Mouse (Mus musculus): ENCODE measurements at regions not wholly inside any gene's neighbourhood (a gene's known extent, or its start where the extent isn't known, plus 50 kb on each side); places are given as distances from the start of the nearest gene placed in this dataset.
"Not testable (repeated sequence)": the region's sequence is repeated elsewhere in the genome, so short reads cannot be mapped to it uniquely, and the experiment has no call there.

GRCm38 (mm10) chr17:83997778-83998177 lies 150.0 kb upstream of the Haao start:
- DNase-seq (ENCODE audit: extremely low read depth, low read depth): no peak

DNA sequence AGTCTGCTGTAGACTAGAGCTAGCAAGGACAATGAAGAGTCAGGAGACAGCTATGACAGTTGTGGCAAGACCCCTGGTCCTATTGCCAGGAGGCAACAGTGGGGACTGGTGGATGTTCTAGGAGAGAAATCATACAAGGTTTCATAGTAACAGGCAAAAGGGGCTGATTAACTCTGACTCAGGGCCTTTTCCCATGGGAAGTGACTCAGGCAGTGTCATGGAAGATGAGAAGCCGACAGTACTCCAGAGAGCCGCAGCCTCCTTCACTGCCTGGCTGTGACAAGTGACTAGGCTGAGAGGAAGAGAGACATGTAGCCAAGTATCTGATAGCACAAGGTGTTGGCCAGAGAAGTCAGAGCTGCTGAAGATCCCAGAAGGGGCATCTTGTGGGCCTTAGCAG lies 145.3 kb upstream of the Haao start:
- no peak for DNase-seq (ENCODE audit: extremely low read depth, low read depth)

DNA sequence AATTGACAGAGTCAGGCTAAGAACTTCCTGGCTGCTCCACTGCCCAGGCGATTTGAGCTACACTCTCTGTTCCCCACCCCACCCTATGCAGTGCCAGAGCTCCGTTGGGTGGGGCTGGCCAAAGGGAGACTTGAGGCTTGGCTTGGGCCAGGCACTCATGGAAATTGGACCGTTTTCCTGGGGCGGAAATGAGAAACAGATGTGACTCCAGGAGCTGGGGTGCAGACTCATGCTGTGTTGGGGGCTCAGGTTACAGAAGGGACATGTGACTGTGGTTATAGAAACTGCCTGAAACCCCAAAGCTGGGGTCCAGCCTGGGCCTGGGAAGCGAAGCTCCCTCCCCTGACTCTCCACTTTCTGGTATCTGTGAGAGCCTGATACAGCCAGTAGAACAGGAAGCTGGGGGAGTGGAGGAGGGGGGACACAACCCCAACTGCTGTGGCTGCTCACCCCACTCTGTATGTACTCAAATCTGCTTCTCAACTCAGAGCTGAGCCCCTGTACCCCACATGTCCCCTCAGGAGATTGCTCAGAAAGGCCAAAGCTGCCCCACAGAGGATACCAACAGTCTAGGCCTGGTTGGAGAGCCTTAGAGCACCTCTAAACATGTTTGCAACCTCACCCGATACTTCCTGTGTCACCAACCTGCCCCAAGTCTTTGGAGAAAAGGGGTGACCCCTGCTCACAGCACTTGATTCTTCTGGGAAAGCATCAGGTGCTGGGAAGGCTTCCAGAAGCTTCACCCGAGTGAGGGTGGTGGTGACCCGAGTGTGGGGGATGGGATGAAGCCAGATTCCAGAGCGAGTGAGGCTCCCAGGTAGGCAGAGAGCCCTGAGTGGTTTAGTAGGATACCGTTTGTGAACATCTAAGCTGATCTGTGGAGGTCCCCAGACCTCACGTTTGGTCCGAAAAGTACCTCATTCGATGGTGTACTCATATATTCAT lies 142.9 kb upstream of the Haao start:
- DNase-seq (ENCODE audit: extremely low read depth, low read depth): no peak

DNA sequence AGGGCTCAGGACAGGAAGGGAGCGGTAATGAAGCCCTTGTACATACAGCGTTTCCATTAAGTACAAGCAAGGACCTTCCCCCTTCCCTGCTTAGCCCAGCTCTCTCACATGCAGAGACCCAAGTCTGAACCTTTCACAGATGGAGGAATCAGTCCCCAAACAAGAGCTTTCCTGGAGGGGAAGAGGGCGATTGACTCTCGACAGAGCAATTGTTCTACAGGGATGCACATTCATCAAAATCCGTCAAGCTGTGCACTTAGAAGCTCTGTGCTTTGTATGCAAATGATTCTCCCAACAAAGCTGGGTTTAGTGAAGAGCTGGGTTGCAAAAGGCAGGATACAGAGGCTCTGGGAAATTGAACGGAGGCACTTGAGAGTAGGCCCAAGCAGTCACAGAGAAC lies 141.1 kb upstream of the Haao start:
- no peak for DNase-seq (ENCODE audit: extremely low read depth, low read depth)

DNA sequence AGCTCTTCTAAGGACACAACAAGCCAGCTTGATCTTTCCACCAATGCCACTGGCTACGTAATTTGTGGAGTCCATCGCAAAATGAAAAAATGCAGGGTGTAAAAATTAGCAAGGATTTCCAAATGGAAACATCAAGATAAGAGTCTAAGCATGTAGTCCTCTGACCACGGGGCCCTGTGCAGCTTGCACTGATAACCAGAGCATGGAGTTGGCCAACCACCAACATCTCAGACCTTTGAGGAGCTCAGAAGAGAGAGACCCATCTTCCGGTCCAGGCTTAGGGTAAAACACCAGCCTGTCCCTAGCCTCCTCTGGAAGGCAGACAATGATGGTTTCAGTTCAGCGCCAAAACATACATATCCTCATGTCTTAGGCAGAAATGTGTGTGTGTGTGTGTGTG lies 140.4 kb upstream of the Haao start:
- DNase-seq (ENCODE audit: extremely low read depth, low read depth): no peak

- no peak for DNase-seq (ENCODE audit: extremely low read depth, low read depth)
These were observed 139.9 kb upstream of the Haao start for GRCm38 (mm10) chr17:83987683-83988082.

DNA sequence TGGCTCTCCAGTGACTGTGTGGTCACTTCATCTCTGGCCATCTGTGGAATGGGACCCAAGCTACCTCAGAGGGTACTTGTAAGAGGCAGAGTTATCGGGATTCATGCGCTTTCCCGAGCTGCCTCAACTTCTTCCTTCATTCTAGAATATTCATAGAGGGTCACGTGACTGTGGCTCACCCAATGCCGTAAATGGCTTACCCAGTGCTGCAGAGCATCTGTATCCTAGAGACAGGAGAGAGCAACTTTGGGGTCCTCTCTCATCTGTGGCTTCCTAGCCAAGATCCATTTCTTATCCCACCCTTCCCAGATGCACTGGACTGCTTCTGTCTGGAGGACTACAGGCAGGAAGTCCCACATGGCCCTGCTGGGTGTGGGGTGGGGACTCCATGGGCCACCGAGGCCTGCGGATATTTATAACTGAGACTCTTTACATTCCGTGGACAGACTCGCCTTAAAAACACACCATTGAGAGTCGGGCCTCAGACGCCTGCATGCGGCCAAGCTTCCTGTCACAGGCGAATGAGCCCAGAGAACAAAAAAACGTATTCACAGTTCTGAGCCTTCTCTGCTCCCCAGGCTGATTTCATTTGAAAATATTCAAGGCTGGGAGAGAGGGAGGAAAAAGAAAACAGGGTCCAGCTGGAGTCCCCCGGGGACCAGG lies 138.3 kb upstream of the Haao start:
- DNase-seq (ENCODE audit: extremely low read depth, low read depth): no peak

- DNase-seq (ENCODE audit: extremely low read depth, low read depth): no peak
These were observed 137.6 kb upstream of the Haao start for GRCm38 (mm10) chr17:83985333-83985790.

DNA sequence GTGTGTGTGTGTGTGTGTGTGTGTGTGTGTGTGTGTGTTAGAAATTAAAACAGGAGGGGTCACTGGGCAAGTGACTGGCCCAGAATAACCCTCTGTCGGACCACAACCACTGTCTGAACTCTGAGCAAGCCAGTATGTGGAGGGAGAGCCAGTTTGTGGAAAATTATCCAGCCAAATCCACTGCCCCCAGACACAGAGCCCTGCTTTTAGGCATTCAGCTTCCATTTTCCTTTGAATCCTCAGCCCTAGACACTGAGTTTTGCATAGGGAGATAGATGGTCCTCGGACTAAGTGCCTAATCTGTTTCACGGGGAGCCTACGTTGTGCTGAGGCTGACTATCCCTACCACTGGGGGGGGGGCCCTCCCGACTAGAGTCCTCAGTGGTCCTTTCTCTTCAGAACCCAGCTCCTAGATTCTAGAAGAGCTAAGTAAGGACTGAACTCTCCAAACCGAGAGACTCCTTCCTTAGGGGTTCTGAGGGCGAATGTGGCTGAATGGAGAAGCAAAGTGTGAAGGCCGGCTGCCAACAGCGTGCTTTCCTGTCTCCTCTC lies 136.2 kb upstream of the Haao start:
- DNase-seq (ENCODE audit: extremely low read depth, low read depth): no peak

- no peak for DNase-seq (ENCODE audit: extremely low read depth, low read depth)
These were observed 135.5 kb upstream of the Haao start for GRCm38 (mm10) chr17:83983070-83983836.

DNA sequence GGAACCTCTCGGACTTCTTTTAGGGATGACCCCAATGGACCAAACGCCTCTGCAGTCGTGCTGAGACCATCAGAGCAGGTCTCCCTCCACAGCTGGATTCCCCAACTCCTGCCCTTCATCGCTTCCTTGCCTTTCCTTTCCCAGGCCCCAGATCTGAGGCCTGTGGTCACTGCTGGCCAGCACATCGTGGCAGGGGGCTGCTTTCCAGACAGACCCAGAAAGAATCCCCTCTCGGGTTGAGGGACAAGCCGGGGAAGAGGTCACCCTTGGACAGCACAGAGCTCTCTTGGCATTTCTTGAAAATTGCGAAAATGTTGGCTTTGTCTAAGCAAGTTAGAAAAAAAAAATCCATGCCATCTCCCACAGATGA lies 134.9 kb upstream of the Haao start:
- DNase-seq (ENCODE audit: extremely low read depth, low read depth): no peak

DNA sequence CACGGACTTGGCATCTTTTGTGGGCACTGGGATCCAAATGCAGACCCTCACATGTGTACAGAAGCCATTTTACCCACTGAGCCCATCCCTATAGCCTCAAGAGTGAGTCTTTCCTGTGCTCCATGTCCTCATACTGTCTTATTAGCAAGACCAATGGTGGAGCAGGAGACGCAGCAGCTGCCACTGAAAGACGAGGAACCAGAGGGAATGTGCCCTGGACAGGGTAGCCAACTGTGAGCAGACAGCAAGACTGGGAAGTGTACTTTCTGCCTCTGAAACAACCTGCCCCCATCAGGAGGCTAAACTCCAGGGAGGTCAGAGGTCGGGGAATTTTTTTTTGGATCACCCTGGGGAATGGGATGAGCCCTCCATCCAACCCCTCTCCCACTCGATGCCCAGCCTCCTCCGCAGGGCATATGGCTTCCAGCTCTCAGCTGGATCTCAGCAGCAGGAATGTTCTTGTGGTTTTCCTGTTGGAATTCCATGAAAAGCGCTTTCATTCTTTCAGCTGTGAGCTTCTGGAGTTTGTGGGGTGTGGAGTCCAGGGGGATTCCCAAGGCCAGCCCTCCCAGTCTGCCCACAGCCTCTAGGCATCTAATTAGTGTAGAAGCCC lies 131.2 kb upstream of the Haao start:
- no peak for DNase-seq (ENCODE audit: extremely low read depth, low read depth)

DNA sequence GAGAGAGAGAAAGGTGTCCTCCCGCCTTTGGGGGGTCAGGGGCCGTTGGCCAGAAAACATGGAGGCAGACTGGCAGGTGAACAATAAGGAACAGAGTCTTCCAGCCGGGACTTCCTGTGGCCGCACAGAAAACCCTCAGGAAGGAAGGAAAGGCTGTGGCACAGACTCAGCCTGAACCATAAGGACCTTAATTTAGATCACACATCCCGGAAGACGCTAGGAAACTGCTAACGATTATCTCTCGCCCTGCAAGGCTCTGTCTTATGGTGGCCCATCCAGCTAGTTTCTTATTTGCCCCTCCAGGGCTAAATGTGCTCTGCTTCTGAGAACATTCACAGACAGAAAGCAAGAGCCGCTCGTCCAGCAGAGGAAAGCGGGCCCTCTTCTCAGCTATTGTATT lies 130.0 kb upstream of the Haao start:
- DNase-seq (ENCODE audit: extremely low read depth, low read depth): no peak

DNA sequence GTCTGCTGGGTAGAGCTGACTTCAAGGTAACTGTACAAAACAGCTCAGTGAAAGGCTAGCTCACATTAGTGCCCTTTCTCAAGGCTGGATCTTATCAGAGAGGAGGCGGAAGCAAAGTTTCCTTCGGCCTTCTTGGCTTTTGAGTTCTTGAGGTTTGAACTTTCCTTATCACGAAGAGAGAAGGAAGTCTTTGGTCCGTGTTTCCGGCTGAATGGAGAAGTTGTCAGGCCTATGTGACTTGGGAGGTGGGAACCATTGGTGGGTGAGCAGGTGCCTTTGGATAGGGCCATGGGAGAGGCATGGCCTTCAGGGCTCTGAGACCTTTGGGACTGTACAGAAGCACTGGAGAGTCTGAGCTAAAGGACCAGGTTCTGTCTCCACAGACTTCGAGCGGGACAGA lies 128.1 kb upstream of the Haao start:
- DNase-seq (ENCODE audit: extremely low read depth, low read depth): peak; percentile 39

GRCm38 (mm10) chr17:83973461-83974350 lies 125.9 kb upstream of the Haao start:
- DNase-seq (ENCODE audit: extremely low read depth, low read depth): peak; percentile 21

GRCm38 (mm10) chr17:83972874-83973273 lies 125.1 kb upstream of the Haao start:
- DNase-seq (ENCODE audit: extremely low read depth, low read depth): no peak

DNA sequence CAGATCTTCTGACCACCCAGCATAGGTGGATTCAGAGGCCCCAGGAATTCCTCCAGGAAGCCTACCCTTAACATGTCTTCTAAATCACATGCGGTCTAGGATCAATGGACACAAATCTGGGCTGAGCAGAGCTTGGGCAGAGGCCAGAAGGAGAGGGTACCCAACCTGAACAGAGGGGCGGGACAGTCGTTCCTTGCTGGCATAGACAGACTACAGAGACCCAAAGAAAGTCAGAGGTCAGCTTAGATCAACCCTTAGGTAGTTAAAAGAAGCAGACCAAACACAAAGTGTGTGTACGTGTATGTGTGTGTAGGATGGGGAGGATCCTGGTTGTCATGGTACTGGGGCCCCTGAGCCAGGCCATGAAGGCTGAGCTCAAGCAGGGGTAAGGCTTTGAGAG lies 124.7 kb upstream of the Haao start:
- no peak for DNase-seq (ENCODE audit: extremely low read depth, low read depth)

DNA sequence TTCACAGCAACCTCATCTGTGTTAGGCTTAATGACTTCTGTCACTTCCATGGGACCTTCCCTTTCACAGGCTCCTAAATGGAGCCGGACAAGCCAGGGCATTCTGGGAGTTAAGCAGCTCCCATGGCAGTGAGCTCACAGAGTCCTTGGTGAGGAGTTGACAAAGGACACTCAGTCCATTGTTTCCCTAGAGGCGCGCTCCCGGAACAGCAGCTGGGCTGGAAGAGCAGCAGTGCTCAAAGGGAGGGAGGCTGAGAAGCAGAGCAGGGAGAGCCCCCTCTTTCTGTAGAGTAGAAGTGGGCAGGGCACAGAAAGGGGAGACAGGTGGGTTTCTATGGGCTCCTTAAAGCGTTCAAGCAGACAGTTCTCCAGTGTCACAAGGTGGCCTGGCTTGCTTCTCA lies 124.3 kb upstream of the Haao start:
- DNase-seq (ENCODE audit: extremely low read depth, low read depth): no peak

GRCm38 (mm10) chr17:83969407-83969826 lies 121.7 kb upstream of the Haao start:
- no peak for DNase-seq (ENCODE audit: extremely low read depth, low read depth)

DNA sequence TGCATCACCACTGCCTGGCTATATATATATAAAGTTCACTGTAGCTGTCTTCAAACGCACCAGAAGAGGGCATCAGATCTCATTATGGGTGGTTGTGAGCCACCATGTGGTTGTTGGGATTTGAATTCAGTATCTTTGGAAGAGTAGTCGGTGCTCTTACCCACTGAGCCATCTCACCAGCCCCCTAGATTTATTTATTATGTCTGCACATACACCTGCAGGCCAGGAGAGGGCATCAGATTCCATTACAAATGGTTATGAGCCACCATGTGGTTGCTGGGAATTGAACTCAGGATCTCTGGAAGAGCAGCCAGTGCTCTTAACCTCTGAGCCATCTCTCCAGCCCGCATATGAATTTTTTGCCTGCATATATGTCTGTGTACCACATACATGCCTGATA lies 120.4 kb upstream of the Haao start:
- DNase-seq (ENCODE audit: extremely low read depth, low read depth): not testable (repeated sequence)

Measured in MEL-GATA-1-ER (cell line).